Mouse (Mus musculus) lung, postnatal 0 days (tissue): ENCODE measurements around the gene Cfap73.

Source experiments
- CTCF ChIP-seq: IDR thresholded peaks from 2 replicates; pipeline ENCODE4 v1.5.1; 2016; ENCODE audit warnings: antibody characterized with exemption, mild to moderate bottlenecking
- EP300 ChIP-seq: IDR thresholded peaks from 2 replicates; pipeline ENCODE4 v1.6.1; 2016; ENCODE audit warnings: antibody characterized with exemption, mild to moderate bottlenecking, control low read depth

- TF ChIP-seq CTCF: 0 out of 2 replicates have a peak, but pooled peaks have one; percentile 1
- no peak for TF ChIP-seq EP300
These were observed 2.1 kb downstream of the Cfap73 start for GRCm38 (mm10) chr5:120631892-120632291.
